10 mouse cellular contexts compared by ENCODE assay signal in the genomic region with DNA sequence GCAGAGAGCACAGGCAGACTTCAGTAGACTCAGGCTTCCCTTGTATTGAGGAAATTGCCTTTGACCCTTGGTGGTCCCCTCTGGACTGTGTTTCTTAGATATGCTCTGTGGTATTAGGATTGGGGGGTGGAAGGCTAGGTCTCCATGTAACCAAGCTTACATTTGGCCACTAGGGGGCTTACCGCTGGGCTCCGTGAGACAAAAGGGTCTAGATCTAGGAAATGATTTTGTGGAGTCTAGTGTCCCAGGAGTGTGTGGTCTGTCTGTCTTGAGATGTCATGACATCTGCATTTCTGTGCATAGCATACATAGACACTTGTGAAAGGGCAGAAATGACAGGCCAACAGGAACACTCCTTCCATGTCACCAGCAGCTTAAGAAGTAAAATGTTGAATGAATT.
DNase-seq lines count a peak whose midpoint lies in the region; ATAC-seq lines count a peak whose summit lies in the region.
"Had no signal": no experiment of that assay in that cellular context is flagged by ENCODE, and none has a peak within 500 bp of the region (broad histone marks: within the 10 kb centered on the region; RNA-seq: fewer than 3 reads in every experiment).

No protein-coding gene starts in this region.

- H3K4me3 ChIP-seq in forebrain, embryonic 15.5 days = no peak overlapping the region
- no peak overlapping the region for H3K4me3 ChIP-seq in forebrain, embryonic 11.5 days (ENCODE audit: low read depth, low read length)
- H3K4me3 ChIP-seq in lung, embryonic 15.5 days = no peak overlapping the region
- H3K4me3 ChIP-seq: hindbrain, embryonic 15.5 days; liver, embryonic 13.5 days had no signal

- ATAC-seq in forebrain, embryonic 15.5 days (replicated peaks) = peak; percentile 16; the same call in 1 of the 2 replicates
- no peak for ATAC-seq in forebrain, embryonic 11.5 days (replicated peaks; ENCODE audit: low FRiP score)
- peak; percentile 35; the same call in 1 of the 2 replicates for ATAC-seq in lung, embryonic 15.5 days (ENCODE audit: borderline replicate concordance, extremely low read depth, low FRiP score, low TSS enrichment)

- H3K4me2 ChIP-seq in forebrain, embryonic 15.5 days (replicated peaks) = no peak overlapping the region
- H3K4me2 ChIP-seq in forebrain, embryonic 11.5 days (ENCODE audit: low read depth, low read length, severe bottlenecking) = no peak overlapping the region
- H3K4me2 ChIP-seq in lung, embryonic 15.5 days = no peak overlapping the region
- H3K4me2 ChIP-seq: hindbrain, embryonic 15.5 days; liver, embryonic 13.5 days had no signal

- no peaks in the 10 kb centered on the region for H3K9me3 ChIP-seq in forebrain, embryonic 15.5 days
- no peaks in the 10 kb centered on the region for H3K9me3 ChIP-seq in forebrain, embryonic 11.5 days (ENCODE audit: control insufficient read depth, low read length)
- no peaks in the 10 kb centered on the region for H3K9me3 ChIP-seq in lung, embryonic 15.5 days
- H3K9me3 ChIP-seq: hindbrain, embryonic 15.5 days; liver, embryonic 13.5 days had no signal

- no peaks in the 10 kb centered on the region for H3K36me3 ChIP-seq in forebrain, embryonic 15.5 days
- no peaks in the 10 kb centered on the region; the same call in 1 of the 2 replicates for H3K36me3 ChIP-seq in forebrain, embryonic 11.5 days (ENCODE audit: control insufficient read depth, insufficient read depth, low read length)
- no peaks in the 10 kb centered on the region for H3K36me3 ChIP-seq in lung, embryonic 15.5 days
- H3K36me3 ChIP-seq: hindbrain, embryonic 15.5 days; liver, embryonic 13.5 days had no signal

- no peaks in the 10 kb centered on the region for H3K4me1 ChIP-seq in forebrain, embryonic 15.5 days
- H3K4me1 ChIP-seq in forebrain, embryonic 11.5 days (replicated peaks; ENCODE audit: control insufficient read depth, insufficient read depth, low read length) = 0 out of 2 replicates have a peak, but pooled peaks cover 1% of the 10 kb centered on the region
- no peaks in the 10 kb centered on the region for H3K4me1 ChIP-seq in lung, embryonic 15.5 days
- H3K4me1 ChIP-seq: hindbrain, embryonic 15.5 days had no signal

- H3K9ac ChIP-seq in forebrain, embryonic 15.5 days (replicated peaks) = no peak overlapping the region
- H3K9ac ChIP-seq in forebrain, embryonic 11.5 days (ENCODE audit: low read length) = no peak overlapping the region
- no peak overlapping the region for H3K9ac ChIP-seq in lung, embryonic 15.5 days
- H3K9ac ChIP-seq: hindbrain, embryonic 15.5 days; liver, embryonic 13.5 days had no signal

- H3K27me3 ChIP-seq in forebrain, embryonic 15.5 days = no peaks in the 10 kb centered on the region
- H3K27me3 ChIP-seq in forebrain, embryonic 11.5 days (ENCODE audit: control insufficient read depth, insufficient read depth, low read length) = no peaks in the 10 kb centered on the region
- H3K27me3 ChIP-seq in lung, embryonic 15.5 days = no peaks in the 10 kb centered on the region
- H3K27me3 ChIP-seq: hindbrain, embryonic 15.5 days; liver, embryonic 13.5 days had no signal

- no peak overlapping the region for H3K27ac ChIP-seq in forebrain, embryonic 15.5 days (replicated peaks)
- H3K27ac ChIP-seq in forebrain, embryonic 11.5 days (ENCODE audit: low read depth, low read length) = no peak overlapping the region
- no peak overlapping the region for H3K27ac ChIP-seq in lung, embryonic 15.5 days
- H3K27ac ChIP-seq: hindbrain, embryonic 15.5 days; liver, embryonic 13.5 days had no signal

- DNase-seq in forebrain, embryonic 11.5 days (ENCODE audit: low spot score) = no peak
- DNase-seq in lung, adult 18-20 months = no peak
- DNase-seq in adrenal gland, postnatal 36 days = peak; percentile 31 to 36
- peak; percentile 3 for DNase-seq in lung, postnatal 36 days
- DNase-seq in spleen, adult 18-20 months = no peak
- DNase-seq in gastrocnemius, adult 8-10 months (ENCODE audit: low spot score in 2 of 2) = no peak
- DNase-seq: liver, embryonic 13.5 days had no signal

- 57% methylated on average over 2 of the region's 2 CpGs for WGBS in forebrain, embryonic 15.5 days
- WGBS in forebrain, embryonic 11.5 days = 43% methylated on average over 2 of the region's 2 CpGs
- WGBS in lung, embryonic 15.5 days = 44% methylated on average over 2 of the region's 2 CpGs

Comparison
In these comparisons a context has a peak if more than half of its experiments do, and no peak if none do; other contexts are left out.
1. DNase-seq: peak in adrenal gland, postnatal 36 days (2 of 2) and lung, postnatal 36 days (single experiment); none in forebrain, embryonic 11.5 days (single experiment), lung, adult 18-20 months (0 of 2), spleen, adult 18-20 months (0 of 2) and gastrocnemius, adult 8-10 months (0 of 2).